Mouse (Mus musculus) thymus, postnatal 14 days (tissue): Measurements from ENCODE around the gene Gatad2a.

ENCODE experiments used
- DNase-seq: peaks from one replicate; pipeline ENCODE4 v3.0.0; 2021

Gene Gatad2a

DNA sequence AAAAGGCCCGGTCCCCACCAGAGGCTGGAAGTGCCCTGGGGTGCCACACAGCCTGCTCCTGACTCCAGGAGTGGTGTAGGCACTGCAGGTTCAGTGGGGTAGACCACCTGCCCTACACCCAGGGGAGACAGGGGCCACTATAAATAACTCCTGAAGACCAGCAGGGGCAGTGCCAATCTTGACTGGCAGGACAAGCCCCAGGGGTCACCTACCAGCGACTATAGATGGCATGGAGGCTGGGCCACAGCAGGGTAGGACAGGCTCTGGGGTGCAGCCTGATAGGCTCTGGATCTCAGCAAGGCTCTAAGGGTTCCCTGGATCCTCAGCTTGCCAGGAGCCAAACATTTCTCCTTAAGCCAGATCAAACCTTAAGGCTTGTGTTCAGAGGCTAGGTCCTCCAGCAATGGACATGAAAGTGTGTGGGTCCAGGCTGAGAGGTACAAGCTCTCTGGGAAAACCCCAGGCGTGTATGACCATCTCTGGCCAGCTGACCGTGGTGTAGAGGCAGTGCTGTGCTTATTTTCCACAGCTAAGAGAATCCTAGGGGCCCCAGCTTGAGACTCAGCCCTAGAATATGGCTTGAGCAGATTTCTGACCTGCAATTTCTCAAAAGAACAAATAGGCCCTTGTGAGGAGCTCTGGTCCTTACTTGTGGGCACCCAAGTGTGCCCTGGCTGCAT lies 100.3 kb downstream of the Gatad2a start:
- no peak for DNase-seq

GRCm38 (mm10) chr8:69894836-69895332 lies 101.3 kb downstream of the Gatad2a start:
- DNase-seq, result no peak

DNA sequence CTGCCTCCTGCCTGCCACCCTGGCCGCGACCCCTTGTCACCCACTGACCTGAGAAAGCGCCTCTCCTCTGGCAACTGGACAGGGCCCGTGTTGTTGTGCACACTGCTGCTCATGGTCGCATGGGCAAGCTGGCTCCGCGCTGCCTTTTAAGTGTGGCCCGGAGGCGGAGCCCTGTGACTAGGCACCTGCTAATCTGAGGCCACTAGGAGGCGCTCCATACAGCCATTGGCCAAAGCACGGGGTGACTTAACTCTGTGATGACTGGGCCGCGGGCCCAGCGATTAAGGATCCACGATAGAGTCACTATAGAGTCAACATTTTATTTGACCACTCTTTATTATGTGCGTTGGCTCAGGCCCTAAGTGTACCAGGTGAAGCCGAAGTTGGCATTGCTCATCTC lies 102.3 kb downstream of the Gatad2a start:
- peak; percentile 49 for DNase-seq

DNA sequence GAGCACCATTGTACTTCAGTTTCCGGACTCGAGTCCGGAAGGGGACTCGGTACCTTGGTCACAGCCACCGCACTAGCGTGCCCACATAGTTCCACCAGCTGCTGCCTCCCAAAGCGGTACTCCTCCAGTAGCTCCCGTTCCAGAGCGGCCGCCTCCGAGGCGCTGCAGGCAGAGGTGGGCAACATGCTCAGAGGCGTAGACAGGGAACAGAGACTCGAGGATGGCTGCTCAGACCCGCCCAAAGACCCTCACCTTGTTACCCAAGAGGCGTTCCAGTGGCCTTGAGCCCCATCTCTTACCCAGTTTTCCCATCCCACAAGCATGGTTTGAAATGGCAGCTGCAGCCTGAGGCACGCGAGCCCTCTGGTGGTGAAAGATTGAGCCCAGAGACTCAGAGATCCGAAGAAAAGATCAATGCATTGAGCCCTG lies 105.4 kb downstream of the Gatad2a start:
- DNase-seq, result peak; percentile 50

GRCm38 (mm10) chr8:69888902-69889301 lies 107.3 kb downstream of the Gatad2a start:
- no peak for DNase-seq

DNA sequence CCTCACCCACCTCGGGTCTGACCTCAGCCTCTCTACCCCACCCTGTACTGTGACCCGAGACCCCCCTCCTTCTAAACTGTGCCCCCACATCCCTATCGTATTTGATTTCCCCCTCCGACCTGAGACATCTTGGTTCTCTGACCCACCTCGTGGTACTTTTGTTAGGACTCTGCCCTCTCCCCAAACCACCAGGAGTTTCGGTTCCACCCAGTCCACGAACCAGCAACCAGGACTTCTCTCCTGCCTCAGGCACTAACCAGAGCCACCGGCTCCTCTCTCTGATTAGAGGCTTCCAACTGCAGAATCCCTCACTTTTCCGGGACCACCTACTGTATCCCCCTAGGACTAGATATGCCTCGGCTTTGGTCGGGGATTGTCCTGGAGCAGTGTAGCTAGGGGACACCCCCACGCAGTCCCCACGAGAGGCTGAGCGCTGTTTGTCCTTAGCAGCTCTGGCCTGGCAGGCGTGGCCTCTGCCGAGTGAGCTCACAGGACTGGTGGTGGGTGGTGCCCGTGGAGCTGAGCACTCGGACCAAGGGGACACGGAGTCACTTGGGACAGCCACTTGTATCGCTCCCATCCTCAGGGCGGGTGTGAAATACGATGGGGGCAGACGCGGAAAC lies 107.8 kb downstream of the Gatad2a start:
- DNase-seq, result no peak

DNA sequence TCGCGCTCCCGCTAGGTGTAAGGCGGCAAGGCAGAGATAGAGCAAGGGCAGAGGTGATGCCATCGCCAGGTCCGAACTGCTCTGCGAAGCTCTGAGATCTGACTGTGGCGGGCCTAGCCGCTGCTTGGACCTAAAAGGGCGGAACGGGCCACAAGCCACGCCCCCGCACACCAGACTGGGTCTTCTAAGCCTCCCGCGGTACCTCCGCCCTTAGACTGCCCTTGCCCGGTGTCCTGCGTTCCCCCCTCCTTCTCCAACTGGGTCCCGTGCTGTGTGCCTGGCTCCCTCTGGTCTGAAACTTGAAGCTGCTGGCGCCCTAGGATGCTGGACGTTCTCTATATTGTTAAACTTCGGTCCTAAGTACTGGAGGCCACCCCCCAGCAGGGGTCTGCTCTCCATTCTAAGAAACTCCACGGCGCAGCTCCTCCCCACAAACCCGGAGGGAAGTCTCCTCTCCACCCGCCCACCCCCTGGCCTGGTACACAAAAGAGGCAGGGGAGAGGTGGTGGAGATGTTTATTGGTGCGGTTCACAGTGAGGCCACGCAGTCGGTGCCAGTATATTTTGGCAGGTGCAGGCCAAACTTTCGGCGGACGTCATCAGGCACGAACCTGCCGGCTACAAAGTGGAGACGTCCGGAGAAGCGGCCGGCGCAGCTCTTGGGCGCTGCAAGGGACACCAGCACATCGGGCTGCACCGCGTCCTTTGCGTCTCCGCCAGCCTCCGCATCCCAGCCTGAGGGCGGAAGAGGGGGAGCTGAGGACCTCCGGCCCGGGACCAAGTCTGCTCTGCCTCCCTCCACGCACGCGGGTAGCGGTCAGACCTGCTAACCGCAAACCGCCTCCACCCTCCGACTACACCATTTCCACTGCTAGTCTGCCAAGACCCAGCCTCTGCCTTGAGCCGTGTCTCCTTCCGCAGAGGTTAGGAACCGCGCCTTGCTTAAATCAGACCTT lies 108.6 kb downstream of the Gatad2a start, which contains the start of gene Cilp2:
Gene Cilp2, minus strand, starts transcription at position 399 of the 955 bp plus-strand sequence.
- DNase-seq, result no peak

GRCm38 (mm10) chr8:69884141-69884540 lies 112.0 kb downstream of the Gatad2a start:
- DNase-seq, result no peak

- no peak for DNase-seq
These were observed 113.2 kb downstream of the Gatad2a start for GRCm38 (mm10) chr8:69882833-69883600.

DNA sequence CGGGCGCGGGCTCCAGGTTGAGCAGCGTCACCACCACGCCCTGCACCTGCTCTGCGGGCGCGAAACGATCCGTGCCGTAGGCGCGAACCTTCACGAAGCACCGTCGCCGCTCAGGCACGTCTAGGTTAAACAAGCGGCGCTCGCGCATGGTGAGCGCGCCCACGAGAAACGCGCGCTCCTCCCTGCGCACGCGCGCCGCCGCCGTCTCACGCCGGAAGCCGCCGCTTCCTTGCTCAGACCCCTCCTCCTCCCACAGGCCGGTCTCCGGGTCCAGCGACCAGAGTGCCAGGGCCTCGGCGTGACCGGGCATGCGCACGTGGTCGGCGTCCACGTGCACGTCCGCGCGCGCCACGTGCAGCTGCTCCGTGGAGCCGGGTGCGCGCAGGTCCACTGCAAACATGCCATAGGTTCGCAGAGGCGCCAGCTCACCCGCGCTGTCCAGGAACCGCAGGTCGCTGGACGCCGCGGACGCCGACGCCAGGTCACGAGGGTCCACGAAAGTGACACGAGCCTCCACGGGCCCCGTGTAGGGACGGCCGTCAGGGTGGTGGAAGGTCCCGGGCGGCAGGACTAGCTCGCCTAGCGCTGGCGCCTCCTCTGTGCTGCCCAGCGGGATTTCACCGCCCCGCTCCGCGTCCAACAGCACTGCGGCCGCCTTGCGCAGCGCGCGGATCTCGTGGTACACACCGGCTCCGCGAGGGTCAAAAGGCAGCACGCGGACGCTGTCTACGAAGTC lies 114.0 kb downstream of the Gatad2a start:
- DNase-seq, result peak; percentile 55

- DNase-seq, result no peak
These were observed 114.8 kb downstream of the Gatad2a start for GRCm38 (mm10) chr8:69881261-69881865.

GRCm38 (mm10) chr8:69880841-69881240 lies 115.3 kb downstream of the Gatad2a start:
- DNase-seq, result no peak

GRCm38 (mm10) chr8:69879678-69880077 lies 116.5 kb downstream of the Gatad2a start:
- no peak for DNase-seq

DNA sequence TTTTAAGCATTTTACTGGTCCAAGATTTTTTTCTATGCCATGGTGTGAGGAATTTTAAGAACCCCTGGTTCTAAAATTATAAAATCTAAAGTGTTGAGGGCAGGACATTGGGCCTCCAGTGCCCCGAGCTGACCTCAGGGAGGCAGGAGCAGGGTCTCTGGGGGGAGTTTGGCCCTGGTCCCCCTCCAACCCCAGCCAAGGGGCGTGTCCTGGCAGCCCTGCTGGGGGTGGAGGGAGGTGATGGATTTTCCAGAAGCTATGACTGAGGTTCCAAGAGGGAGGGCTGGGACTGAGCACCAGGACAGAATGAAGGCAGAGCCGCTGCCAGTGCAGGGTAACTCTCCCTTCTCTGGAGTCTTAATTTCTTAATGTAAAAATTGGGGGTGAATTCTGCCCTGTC lies 118.2 kb downstream of the Gatad2a start:
- DNase-seq, result no peak

GRCm38 (mm10) chr8:69877396-69877795 lies 118.8 kb downstream of the Gatad2a start:
- DNase-seq, result no peak

DNA sequence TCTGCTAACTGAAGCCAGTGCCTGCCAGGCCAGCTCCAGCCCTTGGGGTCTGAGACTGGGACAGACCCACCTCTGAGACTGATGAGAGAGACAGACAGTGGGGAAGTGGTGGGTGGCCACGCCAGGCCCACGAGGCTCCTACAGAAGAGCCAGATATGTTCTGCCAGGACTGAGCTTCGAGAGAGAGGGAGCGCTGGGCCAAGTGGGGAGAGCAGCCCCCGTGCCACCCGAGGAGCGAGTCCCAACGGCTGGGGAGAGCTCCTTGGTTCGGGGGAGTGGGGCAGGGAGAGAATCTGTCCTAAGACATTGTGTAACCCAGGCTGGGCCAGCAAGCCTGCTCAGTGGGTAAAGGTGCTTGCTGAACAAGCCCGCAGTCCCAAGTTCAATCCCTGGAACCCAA lies 119.2 kb downstream of the Gatad2a start:
- no peak for DNase-seq

- no peak for DNase-seq
These were observed 120.1 kb downstream of the Gatad2a start for GRCm38 (mm10) chr8:69876097-69876496.

DNA sequence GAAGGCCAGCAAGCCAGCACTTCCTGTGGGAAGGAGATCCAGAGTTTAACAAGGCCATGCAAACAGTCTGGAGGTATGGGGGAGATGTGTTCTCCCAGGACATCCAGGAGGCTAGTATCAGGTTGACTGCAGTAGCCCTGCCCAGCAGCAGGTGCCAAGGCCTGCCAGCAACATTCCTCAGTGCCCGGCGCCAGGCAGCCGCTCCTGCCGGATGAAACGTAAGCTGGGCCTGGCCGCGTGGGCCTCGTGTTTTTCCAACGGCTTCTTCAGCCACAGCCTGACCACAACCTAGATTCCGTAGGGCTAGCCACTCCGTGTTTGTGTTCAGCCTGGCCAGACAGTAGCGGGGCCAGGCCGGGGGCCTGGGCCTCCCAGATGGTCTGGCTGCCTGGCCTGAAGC lies 121.5 kb downstream of the Gatad2a start:
- DNase-seq, result no peak

DNA sequence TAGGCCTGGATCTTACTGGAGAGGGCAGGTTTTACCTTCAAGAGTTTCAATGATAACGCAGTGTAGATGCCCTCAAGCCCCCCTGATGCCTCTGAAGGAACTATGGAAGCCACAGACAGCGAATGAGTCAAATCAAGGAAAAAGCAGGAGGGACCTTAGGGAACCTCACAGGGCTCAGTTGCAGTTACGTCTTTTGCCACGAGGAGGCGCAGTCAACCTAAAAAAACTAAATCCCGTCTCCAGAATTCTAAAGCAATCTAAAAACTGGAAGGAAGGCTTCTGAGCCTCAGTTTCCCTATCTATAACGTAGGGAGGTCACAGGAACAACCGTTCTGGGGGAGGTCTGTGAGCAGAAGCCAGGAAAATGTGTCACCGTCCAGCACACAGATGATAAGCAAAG lies 122.0 kb downstream of the Gatad2a start:
- DNase-seq, result peak; percentile 57

DNA sequence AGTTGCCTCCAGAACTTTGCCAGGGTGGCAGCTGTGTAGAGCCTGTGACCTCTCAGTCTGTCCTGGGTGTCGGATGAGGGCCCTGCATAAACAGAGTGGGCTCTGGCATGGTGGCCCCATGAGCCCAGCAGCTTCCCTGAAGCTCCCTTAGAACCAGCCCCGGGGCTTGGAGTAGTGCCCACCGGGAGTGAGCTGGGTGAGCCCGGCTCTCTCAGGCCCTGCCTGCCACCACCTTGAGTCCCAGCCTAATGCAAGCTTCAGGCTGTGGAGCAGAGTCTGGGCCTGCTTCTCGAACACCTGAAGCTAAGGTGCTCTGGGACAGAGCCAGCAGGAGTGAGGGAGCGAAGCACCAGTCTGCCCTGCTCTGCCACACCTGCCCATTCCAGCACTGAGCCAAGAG lies 125.3 kb downstream of the Gatad2a start:
- DNase-seq, result no peak
